ENCODE assay signal across 13 mouse cellular contexts in genomic region chr15:82268185-82268584, GRCm38 (mm10). TPM values are rescaled to one million over a fixed set of nuclear protein-coding genes. Genes with fewer than 3 reads are reported as not detected.
DNase-seq lines count a peak whose midpoint lies in the region; ATAC-seq lines count a peak whose summit lies in the region.
"Had no signal": no experiment of that assay in that cellular context is flagged by ENCODE, and none has a peak within 500 bp of the region (broad histone marks: within the 10 kb centered on the region; RNA-seq: fewer than 3 reads in every experiment).

No protein-coding gene starts in this region.

- no peak for ATAC-seq in hindbrain, embryonic 16.5 days
- no peak for ATAC-seq in embryonic facial prominence, embryonic 11.5 days (replicated peaks; ENCODE audit: insufficient number of reproducible peaks, low FRiP score, low TSS enrichment, low read depth)
- no peak for ATAC-seq in neural tube, embryonic 15.5 days (ENCODE audit: low FRiP score)
- no peak for ATAC-seq in inflammation-experienced regulatory T-cells, adult 6 months
- ATAC-seq: intestine, postnatal 0 days had no signal

- intact Hi-C loops in heart, postnatal 25 days (cut with DNase I), result loop anchor here (10.0 kb wide), 1 partner anchor 537 kb away; no protein-coding TSS in a partner anchor

- peaks cover 48% of the 10 kb centered on the region for H3K4me1 ChIP-seq in hindbrain, embryonic 10.5 days (replicated peaks)
- peaks cover 15% of the 10 kb centered on the region for H3K4me1 ChIP-seq in hindbrain, embryonic 16.5 days (ENCODE audit: control insufficient read depth, insufficient read depth, low read depth, low read length)
- no peaks in the 10 kb centered on the region for H3K4me1 ChIP-seq in embryonic facial prominence, embryonic 11.5 days (ENCODE audit: control insufficient read depth, insufficient read depth, low read length)
- peaks cover 33% of the 10 kb centered on the region for H3K4me1 ChIP-seq in neural tube, embryonic 15.5 days

- H3K36me3 ChIP-seq in hindbrain, embryonic 10.5 days, result no peaks in the 10 kb centered on the region
- H3K36me3 ChIP-seq in hindbrain, embryonic 16.5 days (ENCODE audit: control insufficient read depth, insufficient read depth, low read length), result no peaks in the 10 kb centered on the region
- H3K36me3 ChIP-seq in embryonic facial prominence, embryonic 11.5 days (replicated peaks; ENCODE audit: control insufficient read depth, insufficient read depth, low read depth, low read length), result no peaks in the 10 kb centered on the region
- H3K36me3 ChIP-seq in neural tube, embryonic 15.5 days, result no peaks in the 10 kb centered on the region

- no peak overlapping the region for H3K9ac ChIP-seq in hindbrain, embryonic 16.5 days (ENCODE audit: low read depth, low read length)
- no peak overlapping the region for H3K9ac ChIP-seq in embryonic facial prominence, embryonic 11.5 days (replicated peaks; ENCODE audit: low read length)
- no peak overlapping the region for H3K9ac ChIP-seq in neural tube, embryonic 15.5 days (replicated peaks)

- H3K9me3 ChIP-seq in hindbrain, embryonic 10.5 days, result no peaks in the 10 kb centered on the region
- no peaks in the 10 kb centered on the region for H3K9me3 ChIP-seq in hindbrain, embryonic 16.5 days (ENCODE audit: control insufficient read depth, low read length)
- H3K9me3 ChIP-seq in embryonic facial prominence, embryonic 11.5 days (replicated peaks; ENCODE audit: control insufficient read depth, low read length), result no peaks in the 10 kb centered on the region
- no peaks in the 10 kb centered on the region for H3K9me3 ChIP-seq in neural tube, embryonic 15.5 days (replicated peaks)

- no peak overlapping the region for H3K4me3 ChIP-seq in hindbrain, embryonic 10.5 days
- H3K4me3 ChIP-seq in hindbrain, embryonic 16.5 days (ENCODE audit: low read length), result no peak overlapping the region
- no peak overlapping the region for H3K4me3 ChIP-seq in embryonic facial prominence, embryonic 11.5 days (ENCODE audit: low read depth, low read length)
- no peak overlapping the region for H3K4me3 ChIP-seq in neural tube, embryonic 15.5 days (replicated peaks)

- no peak overlapping the region for H3K4me2 ChIP-seq in hindbrain, embryonic 16.5 days (ENCODE audit: low read length)
- no peak overlapping the region for H3K4me2 ChIP-seq in embryonic facial prominence, embryonic 11.5 days (ENCODE audit: low read depth, low read length)
- no peak overlapping the region for H3K4me2 ChIP-seq in neural tube, embryonic 15.5 days

- peak overlapping the region; percentile 80 for H3K27ac ChIP-seq in hindbrain, embryonic 10.5 days
- H3K27ac ChIP-seq in hindbrain, embryonic 16.5 days (ENCODE audit: low read depth, low read length), result no peak overlapping the region
- no peak overlapping the region for H3K27ac ChIP-seq in embryonic facial prominence, embryonic 11.5 days (replicated peaks; ENCODE audit: low read depth, low read length)
- peak overlapping the region; percentile 57 for H3K27ac ChIP-seq in neural tube, embryonic 15.5 days (replicated peaks)
- H3K27ac ChIP-seq: stomach, postnatal 0 days had no signal

- peaks cover 32% of the 10 kb centered on the region for H3K27me3 ChIP-seq in hindbrain, embryonic 10.5 days (ENCODE audit: insufficient read depth, poor library complexity, severe bottlenecking)
- H3K27me3 ChIP-seq in hindbrain, embryonic 16.5 days (replicated peaks; ENCODE audit: control insufficient read depth, insufficient read depth, low read length), result no peaks in the 10 kb centered on the region
- 0 out of 2 replicates have a peak, but pooled peaks cover 2% of the 10 kb centered on the region for H3K27me3 ChIP-seq in embryonic facial prominence, embryonic 11.5 days (ENCODE audit: control insufficient read depth, insufficient read depth, low read length)
- peaks cover 7% of the 10 kb centered on the region; the same call in 1 of the 2 replicates for H3K27me3 ChIP-seq in neural tube, embryonic 15.5 days (replicated peaks)

- peak; percentile 70 for DNase-seq in hindbrain, embryonic 10.5 days (ENCODE audit: low spot score)
- peak; percentile 47 for DNase-seq in embryonic facial prominence, embryonic 11.5 days (ENCODE audit: low spot score)
- peak; percentile 63 for DNase-seq in layer of hippocampus, adult 9-11 months
- no peak for DNase-seq in heart, postnatal 25 days (ENCODE audit: low spot score)
- no peak for DNase-seq in ovary, adult 18-20 months (ENCODE audit: low spot score)

- 11% methylated on average over 3 of the region's 3 CpGs for WGBS in hindbrain, embryonic 10.5 days
- 4% methylated on average over 3 of the region's 3 CpGs for WGBS in hindbrain, embryonic 16.5 days
- WGBS in embryonic facial prominence, embryonic 11.5 days, result 30% methylated on average over 3 of the region's 3 CpGs
- 11% methylated on average over 3 of the region's 3 CpGs for WGBS in neural tube, embryonic 15.5 days

RNA-seq across cellular contexts. Expression of gene Sept3, which starts 6.5 kb away (rescaled TPM):
- polyA plus RNA-seq in hindbrain, embryonic 10.5 days (2016; fragmentation: Nextera tagmentation; extraction: Ambion mirVana), result 72.8 and 111 TPM in 2 replicates
- 321 and 348 TPM in 2 replicates for polyA plus RNA-seq in hindbrain, embryonic 16.5 days (2015; fragmentation: Nextera tagmentation; extraction: Ambion mirVana)
- polyA plus RNA-seq in embryonic facial prominence, embryonic 11.5 days (2014; fragmentation: Nextera tagmentation; extraction: Ambion mirVana), result 66.3 and 66.7 TPM in 2 replicates
- 338 and 367 TPM in 2 replicates for polyA plus RNA-seq in neural tube, embryonic 15.5 days (2015; fragmentation: Nextera tagmentation; extraction: Ambion mirVana)
- under 1 TPM; 0.31 to 0.87 TPM for total RNA-seq in heart, postnatal 25 days (2021)
- polyA plus RNA-seq in inflammation-experienced regulatory T-cells, adult 6 months (2017; shearing (Covaris generic)), result not detected

RNA-seq across cellular contexts. Expression of gene 1500009C09Rik, which starts 16.0 kb away (rescaled TPM):
- 0.17 and 1.5 TPM in 2 replicates for polyA plus RNA-seq in hindbrain, embryonic 10.5 days (2016; fragmentation: Nextera tagmentation; extraction: Ambion mirVana)
- 16.7 and 20.3 TPM in 2 replicates for polyA plus RNA-seq in hindbrain, embryonic 16.5 days (2015; fragmentation: Nextera tagmentation; extraction: Ambion mirVana)
- 0.35 and 0.45 TPM in 2 replicates for polyA plus RNA-seq in embryonic facial prominence, embryonic 11.5 days (2014; fragmentation: Nextera tagmentation; extraction: Ambion mirVana)
- polyA plus RNA-seq in neural tube, embryonic 15.5 days (2015; fragmentation: Nextera tagmentation; extraction: Ambion mirVana), result 13.0 and 18.4 TPM in 2 replicates
- not detected for total RNA-seq in heart, postnatal 25 days (2021)
- polyA plus RNA-seq in inflammation-experienced regulatory T-cells, adult 6 months (2017; shearing (Covaris generic)), result not detected
- total RNA-seq: gastrocnemius, adult 8-10 months had no signal
- polyA plus RNA-seq: intestine, postnatal 0 days; limb, embryonic 11.5 days had no signal

RNA-seq across cellular contexts. Expression of gene Cenpm, which starts 23.6 kb away (rescaled TPM):
- 86.2 and 92.6 TPM in 2 replicates for polyA plus RNA-seq in hindbrain, embryonic 10.5 days (2016; fragmentation: Nextera tagmentation; extraction: Ambion mirVana)
- 20.0 and 24.0 TPM in 2 replicates for polyA plus RNA-seq in hindbrain, embryonic 16.5 days (2015; fragmentation: Nextera tagmentation; extraction: Ambion mirVana)
- 86.4 and 92.5 TPM in 2 replicates for polyA plus RNA-seq in embryonic facial prominence, embryonic 11.5 days (2014; fragmentation: Nextera tagmentation; extraction: Ambion mirVana)
- polyA plus RNA-seq in neural tube, embryonic 15.5 days (2015; fragmentation: Nextera tagmentation; extraction: Ambion mirVana), result 17.8 and 23.4 TPM in 2 replicates
- under 1 TPM; 0.36 to 0.78 TPM for total RNA-seq in heart, postnatal 25 days (2021)
- polyA plus RNA-seq in inflammation-experienced regulatory T-cells, adult 6 months (2017; shearing (Covaris generic)), result 10 to 100 TPM in 2 of 3 experiments, 1 to 10 TPM in 1; 6.0 to 56.1 (median 12.3) TPM
- total RNA-seq: gastrocnemius, adult 8-10 months had no signal

RNA-seq across cellular contexts. Expression of gene Wbp2nl, which starts 30.6 kb away (rescaled TPM):
- polyA plus RNA-seq in hindbrain, embryonic 10.5 days (2016; fragmentation: Nextera tagmentation; extraction: Ambion mirVana), result 0.19 TPM in 1 of 2 replicates, not detected in the other
- 0.10 TPM in 1 of 2 replicates, not detected in the other for polyA plus RNA-seq in hindbrain, embryonic 16.5 days (2015; fragmentation: Nextera tagmentation; extraction: Ambion mirVana)
- 0.34 TPM in 1 of 2 replicates, not detected in the other for polyA plus RNA-seq in embryonic facial prominence, embryonic 11.5 days (2014; fragmentation: Nextera tagmentation; extraction: Ambion mirVana)
- polyA plus RNA-seq in neural tube, embryonic 15.5 days (2015; fragmentation: Nextera tagmentation; extraction: Ambion mirVana), result 0.10 and 0.13 TPM in 2 replicates
- total RNA-seq in heart, postnatal 25 days (2021), result not detected
- not detected for polyA plus RNA-seq in inflammation-experienced regulatory T-cells, adult 6 months (2017; shearing (Covaris generic))
- total RNA-seq: gastrocnemius, adult 8-10 months had no signal
- polyA plus RNA-seq: cortical plate, adult 2 months; intestine, postnatal 0 days had no signal

RNA-seq across cellular contexts. Expression of gene Tnfrsf13c, which starts 44.0 kb away (rescaled TPM):
- polyA plus RNA-seq in hindbrain, embryonic 10.5 days (2016; fragmentation: Nextera tagmentation; extraction: Ambion mirVana), result 0.18 and 0.46 TPM in 2 replicates
- 0.10 and 0.31 TPM in 2 replicates for polyA plus RNA-seq in hindbrain, embryonic 16.5 days (2015; fragmentation: Nextera tagmentation; extraction: Ambion mirVana)
- polyA plus RNA-seq in embryonic facial prominence, embryonic 11.5 days (2014; fragmentation: Nextera tagmentation; extraction: Ambion mirVana), result 0.42 TPM in 1 of 2 replicates, not detected in the other
- 0.66 and 0.90 TPM in 2 replicates for polyA plus RNA-seq in neural tube, embryonic 15.5 days (2015; fragmentation: Nextera tagmentation; extraction: Ambion mirVana)
- under 1 TPM in 1 of 2 experiments, not detected in 1; 0.36 TPM for total RNA-seq in heart, postnatal 25 days (2021)
- 1 to 10 TPM; 2.3 to 7.1 (median 4.8) TPM for polyA plus RNA-seq in inflammation-experienced regulatory T-cells, adult 6 months (2017; shearing (Covaris generic))
- total RNA-seq: gastrocnemius, adult 8-10 months had no signal
- polyA plus RNA-seq: intestine, postnatal 0 days; limb, embryonic 11.5 days; stomach, postnatal 0 days had no signal

Comparison
In these comparisons a context has a peak if more than half of its experiments do, and no peak if none do; other contexts are left out.
1. H3K27ac ChIP-seq: peak in hindbrain, embryonic 10.5 days (single experiment) and neural tube, embryonic 15.5 days (single experiment); none in hindbrain, embryonic 16.5 days (single experiment) and embryonic facial prominence, embryonic 11.5 days (single experiment).
2. DNase-seq: peak in hindbrain, embryonic 10.5 days (single experiment), embryonic facial prominence, embryonic 11.5 days (single experiment) and layer of hippocampus, adult 9-11 months (single experiment); none in heart, postnatal 25 days (single experiment) and ovary, adult 18-20 months (single experiment).
3. RNA of gene Sept3, which starts 6.5 kb away (polyA plus RNA-seq): 338 to 367 TPM in neural tube, embryonic 15.5 days, 321 to 348 TPM in hindbrain, embryonic 16.5 days, 72.8 to 111 TPM in hindbrain, embryonic 10.5 days and 66.3 to 66.7 TPM in embryonic facial prominence, embryonic 11.5 days; not detected in inflammation-experienced regulatory T-cells, adult 6 months; every median in the first group is over 10 times any median in the second.